Mouse (Mus musculus): ENCODE measurements around the gene Psma6. TPM values are rescaled to one million over a fixed set of nuclear protein-coding genes. Genes with fewer than 3 reads are reported as not detected.
A peak's percentile ranks its signal among the peaks of the same experiment; 100 is the strongest.

Psma6 gene
- polyA plus RNA-seq, 1 experiment from 2014 or later = 465 TPM

DNA sequence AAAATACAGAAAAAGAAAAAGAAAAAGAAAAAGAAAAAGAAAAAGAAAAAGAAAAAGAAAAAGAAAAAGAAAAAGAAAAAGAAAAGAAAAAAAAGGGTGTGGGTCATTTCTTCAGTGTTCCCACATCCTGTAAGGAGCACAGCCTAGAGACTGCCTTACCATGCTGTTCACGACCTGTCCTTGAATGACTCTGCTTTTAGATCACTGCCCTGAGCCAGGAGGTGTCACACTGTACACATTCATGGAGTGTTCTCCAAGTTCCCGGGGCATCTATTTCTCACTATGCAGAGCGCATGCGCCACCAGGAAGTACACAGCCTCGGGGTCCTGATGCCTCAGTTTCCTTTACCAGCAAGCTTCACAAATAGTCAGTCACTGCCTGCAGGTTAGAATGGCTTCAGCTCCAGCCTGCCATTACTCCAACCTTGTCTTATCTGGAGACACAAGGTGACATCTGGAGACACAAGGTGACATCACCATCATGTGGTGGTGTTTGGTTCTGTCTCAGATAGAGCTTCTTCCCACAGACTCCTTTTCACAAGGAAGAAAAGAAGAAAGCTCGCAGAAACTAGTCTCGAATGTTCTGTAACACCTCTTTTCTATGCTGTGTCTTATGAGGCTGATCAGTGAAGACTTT lies 48.4 kb downstream of the Psma6 start:
- no peak overlapping the region for H3K27ac ChIP-seq
- WGBS = 93% methylated on average over 7 of the region's 7 CpGs
- no peak for ATAC-seq
- no peak overlapping the region for H3K9ac ChIP-seq (replicated peaks)
- H3K9me3 ChIP-seq = no peaks in the 10 kb centered on the region
- H3K4me1 ChIP-seq (replicated peaks) = peaks cover 4% of the 10 kb centered on the region; the same call in 1 of the 2 replicates
- H3K4me3 ChIP-seq (replicated peaks) = no peak overlapping the region
- no peak overlapping the region for H3K4me2 ChIP-seq (replicated peaks)
- H3K36me3 ChIP-seq = no peaks in the 10 kb centered on the region
- no peaks in the 10 kb centered on the region for H3K27me3 ChIP-seq

DNA sequence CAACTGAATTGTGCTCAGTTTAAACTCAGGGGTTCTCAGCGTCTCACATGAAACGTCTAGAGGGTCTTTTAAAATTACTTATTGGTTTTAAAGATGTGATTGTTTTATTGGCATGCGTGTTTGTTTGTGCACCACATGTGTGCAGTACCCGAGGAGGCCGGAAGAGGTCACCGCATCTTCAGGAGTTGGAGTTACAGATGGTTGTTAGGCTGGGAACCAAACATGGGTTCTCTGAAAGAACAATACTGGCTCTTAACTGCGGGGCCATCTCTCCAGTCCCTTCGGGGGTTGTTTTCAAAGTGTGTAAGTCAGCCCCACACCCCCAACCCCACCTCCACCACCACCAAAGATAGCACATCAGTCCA lies 48.9 kb downstream of the Psma6 start:
- H3K4me3 ChIP-seq (replicated peaks) = no peak overlapping the region
- H3K27ac ChIP-seq = no peak overlapping the region
- no peak overlapping the region for H3K9ac ChIP-seq (replicated peaks)
- H3K27me3 ChIP-seq = no peaks in the 10 kb centered on the region
- H3K9me3 ChIP-seq = no peaks in the 10 kb centered on the region
- ATAC-seq = no peak
- H3K36me3 ChIP-seq = no peaks in the 10 kb centered on the region
- WGBS = 94% methylated on average over 8 of the region's 8 CpGs
- no peak overlapping the region for H3K4me2 ChIP-seq (replicated peaks)
- peaks cover 6% of the 10 kb centered on the region; the same call in 1 of the 2 replicates for H3K4me1 ChIP-seq (replicated peaks)

DNA sequence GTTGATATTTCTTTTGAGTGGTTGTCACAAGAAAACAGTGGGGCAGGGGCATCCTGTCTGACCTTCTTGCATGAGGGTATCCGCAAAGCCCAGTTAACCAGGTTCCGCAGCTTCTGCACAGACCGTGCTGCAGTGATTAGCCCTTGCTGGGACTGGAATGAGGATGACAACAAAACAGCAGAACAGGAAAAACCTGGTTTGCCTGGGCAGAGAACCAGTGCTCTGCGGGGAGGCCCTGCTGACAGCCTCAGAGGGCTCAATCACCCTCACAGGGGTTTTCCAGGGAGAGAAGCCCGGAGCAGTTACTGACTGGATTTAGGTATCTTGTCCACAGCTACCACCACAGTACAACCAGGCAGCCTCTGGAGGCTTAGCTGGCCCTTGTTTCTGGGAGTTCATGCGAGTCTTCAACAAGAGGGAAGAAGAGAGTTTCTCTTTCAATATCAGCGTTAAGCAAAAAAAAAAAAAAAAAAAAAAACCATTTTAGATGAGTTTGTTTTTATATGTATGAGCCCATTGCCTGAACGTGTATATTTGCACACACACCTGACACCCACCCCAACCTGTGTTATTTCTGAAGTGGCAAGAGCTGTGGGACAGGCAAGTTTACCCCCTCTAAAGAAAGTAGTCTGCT lies 49.9 kb downstream of the Psma6 start:
- Histone ChIP-seq H3K4me2 (replicated peaks) (no peak overlapping the region), H3K9me3 (no peaks in the 10 kb centered on the region), H3K27ac (no peak overlapping the region), H3K4me1 (replicated peaks) (peaks cover 16% of the 10 kb centered on the region), H3K9ac (replicated peaks) (no peak overlapping the region), H3K36me3 (no peaks in the 10 kb centered on the region), H3K27me3 (no peaks in the 10 kb centered on the region), H3K4me3 (replicated peaks) (no peak overlapping the region)
- WGBS = 40% methylated on average over 8 of the region's 8 CpGs
- no peak for ATAC-seq

DNA sequence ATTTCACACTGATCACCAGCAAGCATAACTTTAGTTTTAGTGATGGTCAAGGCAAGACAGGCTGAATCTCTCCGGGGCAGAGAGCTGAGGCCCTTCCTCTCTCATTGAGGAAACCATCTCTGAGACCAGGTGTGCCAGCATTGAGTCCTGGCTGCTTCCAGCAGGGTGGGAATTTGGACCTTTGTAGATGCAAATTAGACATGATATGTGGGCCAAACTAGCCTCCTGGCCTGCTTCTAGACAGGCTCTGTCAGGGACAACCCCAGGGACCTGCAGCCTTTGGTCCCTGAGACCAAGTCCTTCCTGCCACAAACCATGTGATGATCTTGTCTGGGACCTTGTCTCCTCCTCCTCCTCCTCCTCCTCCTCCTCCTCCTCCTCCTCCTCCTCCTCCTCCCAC lies 51.1 kb downstream of the Psma6 start:
- Histone ChIP-seq H3K9me3 (no peaks in the 10 kb centered on the region), H3K4me2 (replicated peaks) (no peak overlapping the region), H3K4me1 (replicated peaks) (peaks cover 17% of the 10 kb centered on the region), H3K27me3 (no peaks in the 10 kb centered on the region), H3K9ac (replicated peaks) (no peak overlapping the region), H3K27ac (no peak overlapping the region), H3K36me3 (no peaks in the 10 kb centered on the region), H3K4me3 (replicated peaks) (no peak overlapping the region)
- no peak for ATAC-seq
- 70% methylated on average over 1 of the region's 1 CpGs for WGBS

DNA sequence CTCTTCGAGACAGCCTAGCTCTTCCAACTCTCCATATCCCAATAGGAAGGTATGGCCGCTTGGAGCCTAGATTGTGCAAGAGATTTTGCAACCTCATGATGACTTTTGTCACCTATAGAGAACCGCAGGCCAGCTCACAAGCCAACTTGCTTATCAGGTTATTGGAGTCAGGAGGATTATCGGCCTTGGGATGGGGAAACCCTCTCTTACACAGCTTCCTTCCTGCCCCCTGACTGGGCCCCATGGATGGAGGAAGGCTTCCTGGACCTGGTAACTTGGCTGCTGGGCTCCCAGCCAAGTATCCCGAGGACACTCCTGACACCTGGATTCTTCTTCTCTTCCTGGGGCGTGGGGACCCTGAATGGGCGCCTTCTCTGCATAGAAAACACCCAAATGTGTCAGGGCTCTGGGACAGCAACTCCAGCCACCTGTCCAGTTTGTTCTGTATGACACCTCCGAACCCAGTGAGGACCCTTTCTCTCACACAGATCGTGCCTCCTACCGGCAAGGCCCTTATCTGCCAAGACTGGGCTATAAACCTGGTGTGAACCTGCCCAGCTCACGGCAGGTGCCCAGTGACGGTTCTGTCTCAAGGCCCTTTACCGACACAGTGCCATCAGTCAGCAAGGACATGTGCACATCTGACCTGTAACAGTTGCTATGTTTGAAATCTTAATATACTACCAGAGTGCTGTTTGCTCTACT lies 53.3 kb downstream of the Psma6 start:
- ATAC-seq = no peak
- Histone ChIP-seq H3K9ac (replicated peaks) (no peak overlapping the region), H3K27me3 (no peaks in the 10 kb centered on the region), H3K4me1 (replicated peaks) (peaks cover 17% of the 10 kb centered on the region), H3K36me3 (no peaks in the 10 kb centered on the region), H3K9me3 (no peaks in the 10 kb centered on the region), H3K27ac (no peak overlapping the region), H3K4me2 (replicated peaks) (no peak overlapping the region), H3K4me3 (replicated peaks) (no peak overlapping the region)
- WGBS = 80% methylated on average over 13 of the region's 13 CpGs

DNA sequence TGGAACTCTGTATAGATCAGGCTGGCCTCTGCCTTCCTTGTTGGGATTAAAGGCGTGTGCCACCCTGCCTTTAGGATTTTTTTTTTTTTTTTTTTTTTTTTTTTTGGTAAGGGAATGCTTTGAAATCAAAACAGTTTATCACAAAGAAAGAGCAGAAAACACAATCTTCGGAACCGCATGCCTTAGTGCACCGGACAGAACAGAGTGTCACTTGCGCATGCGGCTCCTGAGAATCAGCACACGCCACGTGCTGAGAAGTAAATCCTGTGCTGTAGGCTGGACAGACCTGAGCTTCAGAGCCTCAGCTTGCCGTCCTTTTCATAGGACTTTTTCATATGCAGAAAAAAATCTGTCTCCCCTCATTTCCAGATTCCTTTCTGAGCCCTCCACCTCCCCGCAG lies 54.0 kb downstream of the Psma6 start:
- ATAC-seq = no peak
- Histone ChIP-seq H3K4me3 (replicated peaks) (no peak overlapping the region), H3K4me1 (replicated peaks) (peaks cover 17% of the 10 kb centered on the region), H3K27ac (no peak overlapping the region), H3K9ac (replicated peaks) (peak overlapping the region; percentile 47), H3K36me3 (no peaks in the 10 kb centered on the region), H3K27me3 (no peaks in the 10 kb centered on the region), H3K9me3 (no peaks in the 10 kb centered on the region), H3K4me2 (replicated peaks) (peak overlapping the region; percentile 48)
- WGBS = 54% methylated on average over 10 of the region's 10 CpGs

DNA sequence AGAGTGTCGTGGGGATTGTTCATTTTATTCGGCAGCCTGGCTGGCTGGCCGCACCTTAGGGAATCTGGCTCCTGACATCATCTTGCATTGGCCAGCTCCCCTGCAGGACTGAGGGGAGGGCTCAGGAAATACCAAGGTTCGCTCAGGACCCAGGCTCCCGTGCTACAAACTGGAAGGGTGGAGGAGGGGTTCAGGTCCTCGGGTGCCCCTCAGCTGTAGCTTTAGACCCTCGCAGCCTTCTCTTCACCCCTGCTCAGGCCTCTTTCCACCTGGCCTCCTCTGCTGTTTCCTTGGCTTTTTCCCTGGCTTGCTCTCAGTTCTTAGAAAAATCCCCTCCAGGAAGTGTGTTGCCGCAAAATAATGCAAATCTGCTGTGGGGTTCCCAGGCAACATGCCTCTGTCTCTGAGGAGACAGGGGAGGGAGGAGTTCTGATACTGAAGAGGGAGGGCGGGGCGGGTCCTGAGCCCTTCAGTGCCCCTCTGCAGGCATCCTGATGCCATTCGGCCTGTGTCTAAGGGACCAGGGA lies 54.7 kb downstream of the Psma6 start:
- H3K9ac ChIP-seq (replicated peaks) = peak overlapping the region; percentile 47
- peak overlapping the region; percentile 48 for H3K4me2 ChIP-seq (replicated peaks)
- ATAC-seq = peak; percentile 84
- peak overlapping the region; percentile 63 for H3K27ac ChIP-seq
- WGBS = 2% methylated on average over 11 of the region's 11 CpGs
- no peaks in the 10 kb centered on the region for H3K9me3 ChIP-seq
- 0 out of 2 replicates have a peak overlapping the region, but pooled peaks have one; percentile 8 for H3K4me3 ChIP-seq (replicated peaks)
- no peaks in the 10 kb centered on the region for H3K36me3 ChIP-seq
- H3K27me3 ChIP-seq = no peaks in the 10 kb centered on the region
- H3K4me1 ChIP-seq (replicated peaks) = peaks cover 17% of the 10 kb centered on the region

DNA sequence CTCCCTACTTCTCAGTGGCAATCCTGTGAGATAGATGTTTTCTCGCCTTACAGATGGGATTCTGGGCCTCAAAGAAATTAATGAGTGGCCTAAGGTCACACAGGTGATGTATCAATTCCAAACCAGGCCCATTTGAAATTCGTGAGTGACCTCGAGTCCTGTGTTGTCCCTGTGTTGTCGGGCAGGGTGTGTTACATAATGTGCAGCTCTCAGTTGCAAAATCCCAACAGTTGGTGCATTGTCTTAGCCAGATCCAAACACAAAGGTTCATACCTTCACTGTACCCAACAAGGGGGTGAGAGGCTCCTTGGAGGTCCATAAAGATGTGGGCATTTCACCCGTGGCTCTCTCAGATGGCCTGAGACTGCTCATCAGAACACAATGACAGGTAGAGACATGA lies 56.4 kb downstream of the Psma6 start:
- Histone ChIP-seq H3K27ac (no peak overlapping the region), H3K9ac (replicated peaks) (no peak overlapping the region), H3K4me2 (replicated peaks) (no peak overlapping the region), H3K4me3 (replicated peaks) (no peak overlapping the region), H3K27me3 (no peaks in the 10 kb centered on the region), H3K4me1 (replicated peaks) (peaks cover 17% of the 10 kb centered on the region), H3K9me3 (no peaks in the 10 kb centered on the region), H3K36me3 (no peaks in the 10 kb centered on the region)
- ATAC-seq = no peak
- 84% methylated on average over 5 of the region's 5 CpGs for WGBS

DNA sequence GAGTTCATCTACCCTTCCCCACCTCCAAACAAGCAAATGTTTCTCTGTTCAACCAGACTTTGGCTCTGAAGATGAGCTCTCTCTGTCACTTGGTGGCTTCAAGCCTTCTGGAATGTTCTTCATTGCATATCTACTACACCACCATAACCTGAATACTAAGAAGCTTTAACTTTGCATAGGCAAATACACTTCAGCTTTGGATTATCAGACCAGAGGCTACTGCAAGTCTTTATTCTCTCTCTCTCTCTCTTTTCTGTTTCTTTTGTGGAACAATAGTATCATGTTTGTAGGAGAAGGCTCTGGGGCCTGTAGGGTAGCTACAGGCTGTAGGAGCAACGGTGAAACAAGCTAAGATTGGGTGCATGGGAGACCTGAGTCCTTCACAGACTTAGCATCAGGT lies 58.2 kb downstream of the Psma6 start:
- no peak overlapping the region for H3K27ac ChIP-seq
- H3K27me3 ChIP-seq = no peaks in the 10 kb centered on the region
- H3K9me3 ChIP-seq = no peaks in the 10 kb centered on the region
- H3K4me1 ChIP-seq (replicated peaks) = peaks cover 29% of the 10 kb centered on the region
- 88% methylated on average over 1 of the region's 1 CpGs for WGBS
- H3K9ac ChIP-seq (replicated peaks) = no peak overlapping the region
- no peak for ATAC-seq
- no peaks in the 10 kb centered on the region for H3K36me3 ChIP-seq
- H3K4me3 ChIP-seq (replicated peaks) = no peak overlapping the region
- no peak overlapping the region for H3K4me2 ChIP-seq (replicated peaks)

DNA sequence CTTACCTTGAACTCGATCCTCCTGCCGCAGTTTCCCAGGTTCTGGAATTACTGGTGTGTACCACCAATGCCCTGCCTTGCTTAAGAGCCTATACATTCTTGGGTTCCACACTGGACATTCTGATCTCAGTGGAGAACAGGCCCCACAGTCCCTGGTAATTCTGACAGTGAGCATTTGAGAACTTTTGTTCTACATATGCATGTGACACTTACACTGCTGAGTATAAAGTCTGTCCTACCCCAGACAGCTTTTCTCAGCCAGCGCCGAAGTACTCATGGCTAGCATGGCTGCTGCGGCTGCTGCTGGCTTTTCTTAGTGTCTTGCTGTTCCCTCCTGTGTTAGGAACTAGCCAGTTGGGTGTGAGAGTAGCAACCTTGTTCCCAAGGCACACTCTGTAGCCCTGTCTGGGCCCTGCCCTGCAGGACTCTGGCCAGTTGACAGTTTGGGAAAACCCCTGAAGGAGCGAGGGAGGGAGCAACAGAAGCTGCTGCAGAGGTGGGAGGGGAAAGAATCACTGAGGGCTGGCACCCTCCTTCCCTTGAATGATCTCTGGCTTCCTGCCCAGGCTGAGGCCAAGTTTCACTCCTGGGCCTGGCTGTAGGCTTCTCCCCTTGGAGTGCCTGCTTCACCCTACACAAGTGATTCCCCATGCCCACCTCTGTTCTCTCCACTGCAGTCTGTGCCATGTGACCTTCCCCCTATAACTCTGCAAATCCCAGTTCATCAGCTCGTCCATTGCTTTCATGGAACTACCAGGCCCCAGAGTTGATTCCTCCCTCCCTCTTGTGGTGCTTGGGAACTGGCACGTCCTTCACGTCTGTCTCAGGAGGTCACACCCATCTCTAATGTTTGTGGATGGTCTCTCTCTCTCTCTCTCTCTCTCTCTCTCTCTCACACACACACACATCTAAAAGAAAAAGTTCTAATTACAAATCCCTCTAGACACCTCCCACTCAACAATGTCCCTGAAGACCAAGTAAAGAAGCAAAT lies 59.1 kb downstream of the Psma6 start:
- Histone ChIP-seq H3K4me1 (replicated peaks) (peaks cover 26% of the 10 kb centered on the region), H3K4me3 (replicated peaks) (no peak overlapping the region), H3K4me2 (replicated peaks) (no peak overlapping the region), H3K9ac (replicated peaks) (no peak overlapping the region), H3K27ac (no peak overlapping the region), H3K9me3 (no peaks in the 10 kb centered on the region), H3K36me3 (no peaks in the 10 kb centered on the region), H3K27me3 (no peaks in the 10 kb centered on the region)
- ATAC-seq = no peak
- WGBS = 68% methylated on average over 9 of the region's 9 CpGs

DNA sequence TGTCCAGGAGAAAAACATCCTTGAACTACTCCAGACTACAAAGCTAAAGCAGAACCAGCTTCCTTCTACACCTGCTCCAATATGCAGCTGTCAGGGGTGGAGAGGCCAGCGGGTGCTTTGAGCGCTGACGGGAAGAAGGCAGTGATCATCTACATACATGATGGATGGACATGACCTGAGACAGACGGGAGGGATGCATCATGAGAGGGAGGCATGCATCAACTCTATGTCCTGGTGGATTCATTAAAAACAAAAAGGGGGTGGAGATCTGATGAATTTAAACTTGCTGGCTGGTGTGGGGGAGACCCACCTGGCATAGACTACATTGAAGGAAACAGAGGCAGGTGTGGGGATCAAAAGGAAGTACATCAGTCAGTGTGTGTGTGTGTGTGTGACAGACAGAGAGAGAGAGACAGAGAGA lies 60.0 kb downstream of the Psma6 start:
- 89% methylated on average over 4 of the region's 4 CpGs for WGBS
- H3K4me2 ChIP-seq (replicated peaks) = no peak overlapping the region
- no peak for ATAC-seq
- no peaks in the 10 kb centered on the region for H3K36me3 ChIP-seq
- no peaks in the 10 kb centered on the region for H3K9me3 ChIP-seq
- no peak overlapping the region for H3K27ac ChIP-seq
- no peak overlapping the region for H3K9ac ChIP-seq (replicated peaks)
- H3K4me1 ChIP-seq (replicated peaks) = peaks cover 17% of the 10 kb centered on the region
- no peaks in the 10 kb centered on the region for H3K27me3 ChIP-seq
- no peak overlapping the region for H3K4me3 ChIP-seq (replicated peaks)

Measured in midbrain, embryonic 13.5 days (tissue).